Mouse (Mus musculus) hindlimb bud, embryonic 11.5 days (tissue): Measurements from ENCODE around the gene Gm10642.
A peak's percentile ranks its signal among the peaks of the same experiment; 100 is the strongest.

ENCODE experiments used
- DNase-seq: peaks from one replicate; pipeline ENCODE4 v3.0.0-alpha.2; 2012; ENCODE audit warnings: low read depth, low spot score; ENCODE audit errors: extremely low spot score

The Gm10642 gene

DNA sequence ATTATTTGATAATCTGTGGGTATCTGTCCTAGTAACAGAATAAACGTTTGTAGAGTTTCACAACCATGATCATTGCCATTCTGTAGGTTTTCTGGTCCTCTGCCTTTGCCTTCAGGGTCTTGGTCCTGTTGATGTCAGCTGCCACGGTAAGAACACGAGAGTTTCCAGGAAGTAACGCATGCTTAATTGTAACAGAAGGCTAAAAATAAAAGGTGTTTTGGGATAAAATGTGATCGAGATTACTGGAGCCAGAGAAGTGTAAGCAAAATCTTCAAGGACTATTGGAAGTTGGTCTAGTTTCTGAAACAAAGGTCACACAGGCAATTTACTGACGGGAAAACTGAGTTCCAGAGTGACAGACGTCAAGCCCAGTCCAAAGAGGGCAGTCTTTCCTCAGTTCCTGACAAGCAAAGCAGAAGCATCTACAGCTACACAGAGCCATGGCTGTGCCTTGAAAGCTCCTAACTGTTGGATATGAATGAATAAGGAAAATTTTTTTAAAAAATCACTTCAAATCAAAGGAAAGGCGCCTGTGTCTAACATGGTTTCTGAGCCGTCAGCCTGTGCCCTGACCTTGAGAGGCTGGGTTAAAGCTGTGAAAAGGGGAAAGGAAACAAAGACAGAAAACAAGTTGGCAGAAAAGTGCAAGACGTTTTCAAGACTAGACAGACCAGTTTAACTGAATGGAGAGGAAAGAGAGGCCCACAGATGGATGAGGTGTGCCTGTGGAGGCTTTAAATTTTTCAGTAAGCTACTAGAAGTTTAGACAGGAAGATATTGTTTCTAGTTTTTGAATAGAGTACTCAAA lies 15.9 kb downstream of the Gm10642 start:
- DNase-seq, result no peak

DNA sequence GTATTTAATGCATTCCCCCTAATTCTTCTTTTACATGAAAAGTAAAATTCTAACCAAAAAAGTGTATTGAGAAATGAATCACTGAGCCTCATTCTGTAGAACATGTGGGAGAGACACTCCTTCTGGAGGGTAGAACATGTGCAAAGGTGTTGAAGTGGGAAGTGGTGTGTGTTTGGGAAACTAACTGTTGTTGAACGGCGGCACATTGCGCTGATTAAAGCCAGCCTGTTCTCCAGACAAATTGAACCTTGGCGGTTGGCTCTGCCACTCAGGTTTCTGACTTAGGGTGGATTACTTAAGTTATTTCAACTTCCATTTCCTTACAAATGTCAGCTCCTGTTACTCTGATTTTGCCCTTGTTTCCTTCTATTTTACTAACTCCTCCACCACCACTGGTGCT lies 17.6 kb downstream of the Gm10642 start:
- no peak for DNase-seq

DNA sequence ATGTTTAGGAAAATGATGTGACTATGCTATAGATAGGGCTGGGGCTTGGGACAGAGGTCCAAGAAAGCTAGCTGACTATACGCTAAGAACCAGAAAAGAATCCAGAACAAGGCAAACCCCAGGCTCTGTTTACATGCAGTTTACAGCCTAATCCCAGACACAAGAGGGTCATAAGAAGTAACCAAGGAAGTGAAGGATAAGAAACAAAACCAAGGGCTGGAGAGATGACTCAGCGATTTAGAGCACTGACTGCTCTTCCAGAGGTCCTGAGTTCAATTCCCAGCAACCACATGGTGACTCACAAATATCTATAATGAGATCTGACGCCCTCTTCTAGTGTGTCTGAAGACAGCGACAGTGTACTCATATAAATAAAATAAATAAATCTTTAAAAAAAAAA lies 19.1 kb downstream of the Gm10642 start:
- no peak for DNase-seq

DNA sequence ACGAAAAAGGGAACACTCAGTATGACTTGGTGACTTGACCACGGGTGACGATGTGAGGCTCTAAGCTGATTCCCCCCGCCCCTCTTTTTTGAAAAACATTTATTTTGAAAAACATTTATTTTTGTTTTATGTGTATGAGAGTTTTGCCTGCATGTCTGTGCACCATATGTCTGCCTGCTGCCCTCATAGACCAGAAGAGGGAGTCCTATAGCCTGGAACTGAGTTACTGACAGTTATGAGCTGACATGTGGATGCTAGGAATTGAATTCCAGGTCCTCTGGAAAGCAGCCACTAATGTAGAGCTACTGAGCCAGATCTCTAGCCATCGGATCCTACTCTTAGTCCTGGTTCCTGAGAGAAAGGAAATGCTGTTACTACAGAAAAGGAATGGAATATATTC lies 19.9 kb downstream of the Gm10642 start:
- no peak for DNase-seq

DNA sequence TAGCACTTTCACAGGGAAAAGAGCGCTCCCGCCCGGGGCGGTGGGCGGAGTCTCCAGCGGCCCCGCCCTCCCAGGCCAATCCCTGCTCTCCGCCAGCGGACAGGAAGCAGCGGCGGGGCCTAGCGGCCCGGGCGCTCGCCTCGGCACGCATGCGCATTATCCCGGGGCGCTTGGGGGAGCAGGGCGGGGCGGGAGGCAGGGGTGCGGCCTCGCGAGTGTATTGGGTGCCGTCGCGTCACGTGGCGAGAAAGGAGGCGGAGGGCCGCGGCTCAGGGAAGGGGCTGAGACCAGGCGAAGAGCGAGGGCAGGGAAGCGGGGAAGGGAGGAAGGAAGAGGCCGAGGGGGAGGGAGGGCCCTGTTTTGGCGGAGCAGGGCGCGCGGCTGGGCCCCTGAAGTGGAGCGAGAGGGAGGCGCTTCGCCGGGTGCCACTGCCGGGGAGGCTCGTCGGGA lies 22.7 kb downstream of the Gm10642 start, which contains the start of gene Adam10:
Adam10 (plus strand) TSS at position 316 of the 450 bp plus-strand sequence.
- peak; percentile 68 for DNase-seq

DNA sequence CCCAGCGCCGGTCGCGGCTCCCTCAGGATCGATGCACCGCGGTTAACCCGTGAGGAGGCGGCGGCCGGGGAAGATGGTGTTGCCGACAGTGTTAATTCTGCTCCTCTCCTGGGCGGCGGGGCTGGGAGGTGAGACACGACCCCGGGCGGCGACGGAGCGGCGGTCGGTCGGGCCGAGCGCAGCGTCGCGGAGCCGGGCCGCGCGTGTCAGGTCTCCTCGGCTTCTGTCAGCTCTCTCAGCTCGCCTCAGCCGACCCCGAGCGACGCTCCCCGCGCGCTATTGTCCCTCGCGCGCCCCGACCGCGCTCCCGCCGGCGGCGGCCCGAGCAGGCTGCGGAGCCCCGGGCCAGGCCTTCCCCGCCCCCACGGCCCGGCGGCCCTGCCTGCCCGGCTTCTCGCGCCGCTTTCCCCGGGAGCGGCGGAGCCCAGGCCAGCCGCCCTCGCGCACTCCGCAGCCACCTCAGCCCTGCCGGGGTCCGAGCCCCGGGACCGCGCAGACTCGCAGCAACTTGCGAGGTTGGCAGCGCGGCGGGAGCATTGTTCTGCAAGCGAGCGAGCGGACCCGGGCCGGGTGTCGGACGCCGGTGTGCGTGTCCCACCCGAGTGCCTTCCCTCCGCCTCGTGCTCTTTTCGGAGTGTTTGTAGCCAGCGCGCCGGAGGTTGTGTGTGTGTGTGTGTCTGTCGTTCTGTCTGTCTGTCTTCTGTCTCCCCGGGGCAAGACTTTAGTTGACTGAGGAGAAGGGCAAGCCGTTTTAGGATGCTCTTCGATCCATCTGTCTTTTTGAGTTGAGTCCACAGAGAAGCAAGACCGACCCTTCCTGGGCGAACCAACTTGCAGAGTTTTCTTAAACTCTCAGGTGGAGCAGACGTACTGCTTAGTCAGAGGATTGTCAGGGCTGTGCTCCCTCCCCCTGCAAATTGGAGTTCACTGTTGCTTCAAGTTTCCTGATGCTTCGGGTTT lies 23.4 kb downstream of the Gm10642 start:
- DNase-seq, result no peak

DNA sequence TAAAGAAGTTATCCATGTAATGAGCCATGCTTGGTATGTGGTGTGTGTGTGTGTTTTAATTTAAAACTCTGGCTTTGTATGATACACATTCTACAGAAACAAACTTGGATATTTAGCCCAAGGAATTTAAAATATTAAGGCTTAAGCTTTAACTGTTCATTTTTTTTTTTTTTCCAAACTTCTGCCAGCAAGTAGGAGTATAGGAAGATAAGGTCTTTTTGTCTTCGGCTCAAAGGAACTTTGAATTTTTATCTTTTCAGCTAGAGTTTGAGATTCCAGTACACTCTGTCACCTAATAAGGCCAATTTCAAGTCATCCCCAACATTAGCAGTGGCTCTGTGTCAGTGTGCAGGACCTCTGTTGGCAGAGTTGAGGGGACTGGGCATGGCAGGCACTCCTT lies 26.2 kb downstream of the Gm10642 start:
- DNase-seq, result no peak

DNA sequence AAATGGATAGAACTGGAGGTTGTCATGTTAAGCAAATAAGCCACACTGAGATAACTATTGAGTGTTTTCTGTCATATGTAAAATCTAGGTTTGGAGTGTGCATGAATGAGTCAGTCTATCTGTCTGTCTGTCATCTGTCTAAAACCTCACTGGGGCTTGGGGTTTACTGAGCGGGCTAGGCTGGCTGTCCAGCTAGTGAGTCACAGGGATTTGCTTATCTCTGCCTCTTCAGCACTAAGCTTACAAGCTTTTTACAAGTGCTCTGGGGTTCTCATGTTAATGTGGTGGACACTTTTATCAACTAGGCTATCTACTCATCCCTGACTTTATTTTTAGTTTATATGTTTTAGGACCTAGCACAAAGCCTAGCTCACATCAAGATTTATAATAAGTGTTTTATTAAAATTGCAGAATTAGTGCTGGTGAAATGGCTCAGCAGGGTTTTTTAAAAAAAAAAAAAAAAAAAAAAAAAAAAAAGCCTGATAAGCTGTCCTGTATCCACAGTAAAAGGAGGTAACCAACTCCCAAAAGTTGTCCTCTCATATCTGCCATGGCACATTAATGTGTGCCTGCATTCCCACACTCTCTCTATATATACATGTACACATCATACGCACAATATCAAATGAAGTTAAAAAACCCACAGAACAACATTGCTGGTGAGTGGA lies 32.4 kb downstream of the Gm10642 start:
- DNase-seq, result no peak

DNA sequence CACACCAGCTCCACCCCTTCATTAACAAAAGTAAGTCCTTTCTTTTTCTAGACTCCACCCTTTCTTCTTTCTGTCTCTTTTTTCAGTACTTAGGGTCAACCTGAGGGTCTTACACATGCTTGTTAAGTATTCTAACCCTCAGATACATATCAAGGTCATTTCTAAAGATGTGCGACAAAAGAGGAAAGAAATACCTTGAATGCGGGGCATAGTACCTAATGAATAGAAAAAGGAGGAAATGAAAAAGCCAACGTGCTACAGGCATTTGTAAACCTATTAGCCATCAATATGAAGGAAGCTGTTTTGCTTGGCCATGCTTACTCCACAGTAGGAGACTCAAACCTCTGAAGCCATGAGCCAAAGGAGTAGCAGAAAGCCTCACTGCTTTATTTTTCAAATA lies 33.9 kb downstream of the Gm10642 start:
- DNase-seq, result no peak

DNA sequence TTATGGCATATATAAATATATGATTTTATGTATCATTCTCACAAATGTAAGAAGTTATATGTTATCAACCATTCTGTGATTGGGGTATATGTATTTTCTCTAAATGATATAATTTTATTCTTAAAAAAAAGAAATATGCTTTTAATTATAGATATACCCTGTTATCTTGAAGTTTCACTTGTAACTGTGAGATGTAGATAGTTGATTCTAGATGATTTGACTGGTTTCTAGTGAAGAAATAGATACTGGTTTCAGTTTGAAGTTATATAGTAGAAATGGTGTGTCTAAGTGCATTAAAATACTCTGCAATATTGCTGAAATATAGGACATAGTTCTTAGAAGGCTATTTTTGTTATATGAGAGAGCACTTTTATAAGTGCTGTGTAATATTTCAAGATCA lies 34.5 kb downstream of the Gm10642 start:
- DNase-seq, result no peak

DNA sequence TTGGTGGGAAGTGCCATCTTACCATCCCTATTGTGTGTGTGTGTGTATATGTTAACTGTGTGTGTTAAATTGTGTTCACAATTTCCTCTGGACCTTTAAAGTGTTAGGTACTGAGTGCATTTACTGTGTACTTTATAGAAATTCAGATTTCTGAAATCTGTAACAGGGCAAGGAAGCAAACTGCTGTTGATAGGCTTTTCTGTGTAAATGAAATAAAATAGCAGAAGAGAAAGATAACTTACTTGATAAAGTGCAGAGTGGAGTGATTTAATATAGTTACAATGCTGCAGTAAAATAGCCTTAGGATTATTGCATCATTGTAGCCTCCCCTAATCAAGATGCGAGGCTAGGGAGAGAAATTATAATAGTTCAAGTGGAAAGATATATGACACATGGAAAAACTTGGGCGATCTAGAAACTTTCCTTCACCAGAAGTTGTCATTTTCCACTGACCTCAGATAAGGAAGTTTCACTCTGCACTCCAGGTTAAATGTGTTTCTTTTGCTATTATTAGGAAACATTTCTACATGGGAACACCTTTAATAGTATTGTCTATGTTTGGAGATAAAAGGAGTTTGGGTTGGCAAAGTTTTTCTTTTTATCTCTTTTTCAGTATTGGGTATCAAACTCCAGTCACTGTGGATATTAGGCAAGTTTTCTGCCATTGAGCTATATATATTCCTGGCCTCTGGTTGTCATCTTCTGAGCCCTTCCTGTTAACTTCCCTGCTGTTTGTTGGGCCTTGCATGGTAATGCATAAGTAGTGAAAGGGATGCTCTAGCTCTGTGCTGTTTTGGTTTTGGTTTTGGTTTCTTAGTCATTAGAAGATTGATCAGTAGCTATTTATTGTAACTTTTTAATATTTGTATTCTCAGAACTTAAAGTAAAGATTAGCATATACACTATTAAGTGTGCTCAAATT lies 36.0 kb downstream of the Gm10642 start:
- DNase-seq, result no peak

DNA sequence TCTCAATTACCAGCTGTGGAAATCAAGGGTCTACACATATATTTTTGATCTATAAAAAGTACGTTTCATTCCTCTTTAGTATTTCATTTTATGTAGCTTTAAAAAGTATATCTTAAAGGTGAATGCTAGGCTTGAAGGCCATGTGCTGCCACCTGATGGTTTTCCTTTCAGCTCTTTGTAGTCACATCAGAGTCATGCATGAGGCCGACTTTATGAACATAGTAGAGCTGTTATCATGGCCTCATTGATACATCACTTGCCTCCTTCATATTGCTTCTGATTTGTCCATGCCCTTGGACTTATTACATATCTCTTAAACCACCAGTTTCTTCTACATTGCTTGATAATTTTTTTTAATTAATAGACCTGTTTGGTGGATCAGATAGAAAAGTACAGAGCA lies 39.7 kb downstream of the Gm10642 start:
- no peak for DNase-seq

DNA sequence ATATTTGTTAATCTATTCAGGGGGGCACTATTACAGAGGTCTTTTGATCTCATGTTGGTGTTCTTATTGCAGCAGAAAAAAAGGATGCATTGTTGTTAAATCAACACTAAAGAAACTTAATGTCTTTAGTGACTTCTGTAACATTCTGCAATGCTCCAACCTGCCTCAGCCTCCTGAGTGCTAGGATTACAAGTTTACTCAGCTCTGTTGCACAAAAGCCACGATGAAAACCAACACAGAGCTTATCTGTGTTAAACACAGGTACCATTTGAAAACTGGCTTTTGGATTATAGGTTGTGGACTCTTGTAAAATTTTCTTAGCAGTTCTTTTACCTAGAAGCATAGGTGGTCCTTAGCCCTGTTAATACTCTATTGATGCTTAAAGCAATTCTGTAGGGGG lies 42.0 kb downstream of the Gm10642 start:
- DNase-seq, result no peak

DNA sequence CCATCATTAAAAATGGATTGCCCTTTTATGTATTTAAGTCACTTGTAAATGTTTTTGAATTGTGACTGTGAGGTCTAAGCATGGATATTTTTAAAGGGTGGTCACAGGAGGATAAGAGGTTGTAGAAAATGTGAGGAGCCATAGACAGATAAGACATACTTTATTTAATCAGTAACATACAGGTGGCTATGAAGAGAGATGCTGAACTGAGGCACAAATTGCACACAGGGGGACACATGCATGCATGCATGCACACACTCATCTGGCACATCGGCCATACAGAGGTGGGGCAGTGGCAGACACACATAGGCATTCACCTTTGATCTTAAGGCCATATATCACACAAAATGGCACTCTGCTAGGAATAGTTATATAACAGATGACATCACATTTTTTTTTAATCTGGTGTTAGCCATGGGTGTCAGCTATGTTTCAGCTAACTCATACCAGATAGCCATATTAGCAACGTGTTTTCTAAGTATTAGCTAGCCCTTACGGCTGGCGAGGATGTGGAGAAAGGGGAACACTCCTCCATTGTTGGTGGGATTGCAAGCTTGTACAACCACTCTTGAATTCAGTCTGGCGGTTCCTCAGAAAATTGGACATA lies 47.6 kb downstream of the Gm10642 start:
- DNase-seq, result no peak

DNA sequence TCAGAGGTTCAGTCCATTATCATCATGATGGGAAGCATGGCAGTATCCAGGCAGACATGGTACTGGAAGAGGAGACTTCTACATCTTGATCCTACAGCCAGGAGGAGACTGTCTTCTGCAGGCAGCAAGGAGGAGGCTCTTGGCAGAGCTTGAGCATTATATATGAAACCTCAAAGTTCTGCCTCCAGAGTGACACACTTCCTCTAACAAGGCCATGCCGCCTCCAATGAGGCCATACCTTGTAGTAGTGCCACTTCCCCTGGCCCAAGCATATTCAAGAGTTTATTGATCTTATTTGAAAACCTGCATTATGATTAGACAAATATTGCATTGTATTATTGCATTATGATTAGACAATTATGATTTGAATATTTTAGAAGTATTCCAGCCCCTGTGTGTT lies 50.4 kb downstream of the Gm10642 start:
- DNase-seq, result no peak
